Mouse (Mus musculus) MEL (cell line): Measurements from ENCODE around the gene Fam98c. TPM values are rescaled to one million over a fixed set of nuclear protein-coding genes. Genes with fewer than 3 reads are reported as not detected.

ENCODE experiments used
- DNase-seq: peaks from one replicate; pipeline ENCODE4 v3.0.0; 2011; ENCODE audit warnings: low read depth, low spot score
- H3K27ac ChIP-seq: 2 replicates; pipeline ENCODE4 v1.5.1; 2012; ENCODE audit warnings: low read depth, mild to moderate bottlenecking, control low read depth, low read length, moderate library complexity; ENCODE audit not compliant: control insufficient read depth
- H3K27me3 ChIP-seq, 2 experiments: fragments of 150-350 bp in 1 of 2; sonication (generic) in 1 of 2; 2 replicates each; pipeline ENCODE4 v1.6.1; 2012; ENCODE audit warnings: low read length in 2 of 2, mild to moderate bottlenecking in 2 of 2, improper control_type of control experiment in 1 of 2, moderate library complexity in 1 of 2; ENCODE audit not compliant: insufficient read depth in 2 of 2, control insufficient read depth in 1 of 2
- H3K36me3 ChIP-seq, 2 experiments: 2 replicates each; pipeline ENCODE4 v1.6.1; 2012 to 2014; ENCODE audit warnings: low read length in 2 of 2, improper control_type of control experiment in 1 of 2, inconsistent platforms in 1 of 2, mild to moderate bottlenecking in 1 of 2; ENCODE audit not compliant: insufficient read depth in 2 of 2, control insufficient read depth in 1 of 2
- H3K4me1 ChIP-seq, 2 experiments: fragments of 150-350 bp in 1 of 2; sonication (generic) in 1 of 2; 2 replicates each; pipeline ENCODE4 v1.6.1; 2012; ENCODE audit warnings: low read length in 2 of 2, improper control_type of control experiment in 1 of 2, mild to moderate bottlenecking in 1 of 2; ENCODE audit not compliant: insufficient read depth in 2 of 2, control insufficient read depth in 1 of 2
- H3K4me3 ChIP-seq, 2 experiments: fragments of 150-350 bp in 1 of 2; sonication (generic) in 1 of 2; 2 replicates each; pipeline ENCODE4 v1.5.1; 2012; ENCODE audit warnings: low read depth in 2 of 2, low read length in 2 of 2, mild to moderate bottlenecking in 2 of 2, moderate library complexity in 2 of 2, control low read depth in 1 of 2, improper control_type of control experiment in 1 of 2; ENCODE audit not compliant: control insufficient read depth in 1 of 2, insufficient read depth in 1 of 2
- H3K79me2 ChIP-seq: 2 replicates; pipeline ENCODE4 v1.6.1; 2012; ENCODE audit warnings: mild to moderate bottlenecking, low read length, moderate library complexity; ENCODE audit not compliant: control insufficient read depth, poor library complexity, insufficient read depth
- H3K9ac ChIP-seq: 2 replicates; pipeline ENCODE4 v1.6.1; 2012; ENCODE audit warnings: low read depth, mild to moderate bottlenecking, control low read depth, low read length, moderate library complexity; ENCODE audit not compliant: control insufficient read depth, poor library complexity, severe bottlenecking
- H3K9me3 ChIP-seq: fragments of 150-350 bp; sonication (generic); replicated peaks from 2 replicates; pipeline ENCODE4 v1.6.1; 2012; ENCODE audit warnings: mild to moderate bottlenecking, low read length, improper control_type of control experiment, moderate library complexity; ENCODE audit not compliant: insufficient read depth
- E2F4 ChIP-seq: IDR thresholded peaks from 2 replicates; pipeline ENCODE4 v1.6.1; 2011; ENCODE audit warnings: low read depth, low read length, improper control_type of control experiment, borderline replicate concordance
- ELF1 ChIP-seq: IDR thresholded peaks from 2 replicates; pipeline ENCODE4 v1.6.1; 2014; ENCODE audit warnings: low read depth, mild to moderate bottlenecking, inconsistent platforms, low read length, improper control_type of control experiment, moderate library complexity
- GABPA ChIP-seq: IDR thresholded peaks from 2 replicates; pipeline ENCODE4 v1.6.1; 2012; ENCODE audit warnings: low read depth, mild to moderate bottlenecking, inconsistent platforms, low read length, improper control_type of control experiment, moderate library complexity
- KAT2A ChIP-seq: conservative IDR thresholded peaks from 2 replicates; pipeline ENCODE4 v1.6.1; 2012; ENCODE audit warnings: low read depth, low read length, improper control_type of control experiment, inconsistent platforms
- MAX ChIP-seq: IDR thresholded peaks from 2 replicates; pipeline ENCODE4 v1.6.1; 2011; ENCODE audit warnings: low read length, improper control_type of control experiment
- MAZ ChIP-seq: IDR thresholded peaks from 2 replicates; pipeline ENCODE4 v1.6.1; 2012; ENCODE audit warnings: low read depth, mild to moderate bottlenecking, inconsistent platforms, low read length, improper control_type of control experiment
- MEF2A ChIP-seq: IDR thresholded peaks from 2 replicates; pipeline ENCODE4 v1.6.1; 2014; ENCODE audit warnings: low read depth, mild to moderate bottlenecking, inconsistent platforms, low read length, improper control_type of control experiment; ENCODE audit not compliant: poor library complexity, insufficient replicate concordance, severe bottlenecking; ENCODE audit errors: extremely low read depth
- MXI1 ChIP-seq: IDR thresholded peaks from 2 replicates; pipeline ENCODE4 v1.6.1; 2011; ENCODE audit warnings: mild to moderate bottlenecking, low read depth, low read length, improper control_type of control experiment
- MYC ChIP-seq: IDR thresholded peaks from 2 replicates; pipeline ENCODE4 v1.6.1; 2011; ENCODE audit warnings: low read depth, mild to moderate bottlenecking, low read length, improper control_type of control experiment, moderate library complexity
- NRF1 ChIP-seq: IDR thresholded peaks from 2 replicates; pipeline ENCODE4 v1.6.1; 2014; ENCODE audit warnings: low read depth, mild to moderate bottlenecking, inconsistent platforms, low read length, improper control_type of control experiment, moderate library complexity; ENCODE audit not compliant: poor library complexity, insufficient read depth, severe bottlenecking
- UBTF ChIP-seq: IDR thresholded peaks from 2 replicates; pipeline ENCODE4 v1.6.1; 2012; ENCODE audit warnings: low read depth, mild to moderate bottlenecking, inconsistent platforms, low read length, improper control_type of control experiment, moderate library complexity, borderline replicate concordance; ENCODE audit not compliant: insufficient read depth
- polyA plus RNA-seq, 2 experiments: library from polyadenylated mRNA; stranded (reverse) in 1 of 2; unstranded in 1 of 2; fragments of >175 nt in 1 of 2; fragments of >200 nt in 1 of 2; gene quantifications; 2 replicates each; pipeline versions ENCODE4 v1.2.1 to v1.2.4; 2012; ENCODE audit warnings: low replicate concordance in 2 of 2, low read depth in 1 of 2; ENCODE audit not compliant: insufficient read length in 2 of 2, insufficient read depth in 1 of 2, missing spikeins in 1 of 2
- total RNA-seq: library from RNA; depleted of rRNA; stranded (reverse); fragments of 300-350 nt; gene quantifications from 2 replicates; pipeline ENCODE4 v1.2.3, GENCODE M21; 2012

Gene Fam98c
- total and polyA plus RNA-seq, 3 experiments = 14.3 to 32.0 TPM; not detected in 1

GRCm38 (mm10) chr7:29171562-29172097 is 15.6 kb upstream of the Fam98c start:
- H3K79me2 ChIP-seq = no peaks in the 10 kb centered on the region
- peak overlapping the region; percentile 64 for H3K9ac ChIP-seq
- H3K36me3 ChIP-seq = no peaks in the 10 kb centered on the region; a peak in 1 of 4 replicates
- DNase-seq = no peak
- no peaks in the 10 kb centered on the region for H3K27me3 ChIP-seq
- peaks cover 0 to 11% of the 10 kb centered on the region in 2 experiments; a peak in 2 of 4 replicates for H3K4me1 ChIP-seq
- TF ChIP-seq NRF1 = no peak
- no peak for TF ChIP-seq KAT2A
- no peak for TF ChIP-seq MEF2A
- TF ChIP-seq GABPA = no peak
- no peak overlapping the region for H3K27ac ChIP-seq
- peak overlapping the region in 1 of 2 experiments; percentile 77; a peak in 3 of 4 replicates for H3K4me3 ChIP-seq
- H3K9me3 ChIP-seq = no peaks in the 10 kb centered on the region

GRCm38 (mm10) chr7:29170755-29171561 is 14.9 kb upstream of the Fam98c start:
- H3K9me3 ChIP-seq = no peaks in the 10 kb centered on the region
- peak overlapping the region; percentile 77 to 89 for H3K4me3 ChIP-seq
- H3K4me1 ChIP-seq = peaks cover 0 to 11% of the 10 kb centered on the region in 2 experiments; a peak in 2 of 4 replicates
- peak overlapping the region; percentile 19; the same call in 1 of the 2 replicates for H3K27ac ChIP-seq
- H3K79me2 ChIP-seq = no peaks in the 10 kb centered on the region
- no peaks in the 10 kb centered on the region for H3K27me3 ChIP-seq
- H3K36me3 ChIP-seq = no peaks in the 10 kb centered on the region; a peak in 1 of 4 replicates
- peak overlapping the region; percentile 64 for H3K9ac ChIP-seq
- TF ChIP-seq MXI1 (peak; percentile 94), MAZ (peak; percentile 44; the same call in 1 of the 2 replicates), ELF1 (no peak), UBTF (0 out of 2 replicates have a peak, but pooled peaks have one; percentile 66), MAX (no peak; the same call in 1 of the 2 replicates)
- TF ChIP-seq, all 39 proteins: peak for 3
- no peak for DNase-seq

- Histone ChIP-seq H3K27me3 (no peaks in the 10 kb centered on the region), H3K79me2 (no peaks in the 10 kb centered on the region), H3K36me3 (no peaks in the 10 kb centered on the region; a peak in 1 of 4 replicates), H3K4me3 (peak within 1 kb of the TSS; percentile 77 to 89), H3K4me1 (peaks cover 0 to 11% of the 10 kb centered on the region in 2 experiments; a peak in 2 of 4 replicates), H3K9me3 (no peaks in the 10 kb centered on the region), H3K9ac (peak within 1 kb of the TSS; percentile 64), H3K27ac (peak within 1 kb of the TSS; percentile 35)
- peak; percentile 94 for DNase-seq
- TF ChIP-seq E2F4 (peak; percentile 61; the same call in 1 of the 2 replicates), GABPA (0 out of 2 replicates have a peak, but pooled peaks have one; percentile 31), MYC (no peak)
Observed at GRCm38 (mm10) chr7:29170066-29170754, 14.2 kb upstream of the Fam98c start, which contains the start of the genes Ggn and Spred3. Gene Ggn, plus strand, starts transcription at chr7:29170210. Gene Spred3, minus strand, starts transcription at chr7:29170411.
